ENCODE assay signal across 16 mouse cellular contexts in the genomic region with DNA sequence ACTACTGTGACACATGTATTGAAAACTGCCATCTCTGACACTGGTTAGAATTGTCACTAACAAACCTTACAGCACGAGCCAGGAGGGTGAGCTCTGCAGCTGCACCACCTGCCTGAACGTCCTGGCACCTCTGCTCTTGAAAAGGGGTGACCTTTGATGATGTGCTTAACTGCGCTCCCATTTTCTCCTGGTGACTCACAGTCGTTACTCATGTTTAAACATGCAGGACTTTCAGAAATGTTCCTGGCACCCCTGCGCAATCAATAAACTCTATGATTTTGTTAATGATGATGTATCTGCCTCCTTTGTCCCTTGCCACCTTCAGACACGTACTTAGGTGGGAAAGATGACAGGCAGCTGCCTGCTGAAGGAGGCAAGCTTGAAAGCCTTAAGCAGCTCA.
"Had no signal": no experiment of that assay in that cellular context is flagged by ENCODE, and none has a peak within 500 bp of the region (broad histone marks: within the 10 kb centered on the region; RNA-seq: fewer than 3 reads in every experiment).

No protein-coding gene starts in this region.

- H3K4me1 ChIP-seq: midbrain, embryonic 10.5 days; midbrain, embryonic 12.5 days; neural tube, embryonic 13.5 days; neural tube, embryonic 15.5 days; stomach, embryonic 15.5 days had no signal

- H3K27ac ChIP-seq: midbrain, embryonic 10.5 days; midbrain, embryonic 12.5 days; neural tube, embryonic 13.5 days; neural tube, embryonic 15.5 days; stomach, embryonic 15.5 days had no signal

- H3K4me3 ChIP-seq: midbrain, embryonic 10.5 days; midbrain, embryonic 12.5 days; myocyte; neural tube, embryonic 13.5 days; neural tube, embryonic 15.5 days; stomach, embryonic 15.5 days had no signal

- H3K36me3 ChIP-seq: midbrain, embryonic 10.5 days; midbrain, embryonic 12.5 days; neural tube, embryonic 13.5 days; neural tube, embryonic 15.5 days; stomach, embryonic 15.5 days had no signal

- H3K27me3 ChIP-seq: midbrain, embryonic 12.5 days; neural tube, embryonic 13.5 days; neural tube, embryonic 15.5 days; stomach, embryonic 15.5 days had no signal

- DNase-seq: lung, adult 18-20 months; lung, embryonic 14.5 days; lung, postnatal 10 days; lung, postnatal 4 days; midbrain, embryonic 14.5 days; right cerebral cortex, postnatal 14 days; thymus, adult 18-20 months; thymus, postnatal 14 days; thymus, postnatal 36 days had no signal

- H3K9ac ChIP-seq: lung, embryonic 14.5 days; midbrain, embryonic 12.5 days; neural tube, embryonic 13.5 days; neural tube, embryonic 15.5 days; stomach, embryonic 15.5 days had no signal

- ATAC-seq: midbrain, embryonic 16.5 days had no signal

- H3K4me2 ChIP-seq: lung, embryonic 14.5 days; midbrain, embryonic 12.5 days; neural tube, embryonic 13.5 days; neural tube, embryonic 15.5 days; stomach, embryonic 15.5 days had no signal

- H3K9me3 ChIP-seq: midbrain, embryonic 10.5 days; midbrain, embryonic 12.5 days; neural tube, embryonic 13.5 days; neural tube, embryonic 15.5 days; stomach, embryonic 15.5 days had no signal
